Mouse (Mus musculus) frontal cortex, postnatal 14 days (tissue): ENCODE measurements around the gene Nup133.
"Not testable (repeated sequence)": the region's sequence is repeated elsewhere in the genome, so short reads cannot be mapped to it uniquely, and the experiment has no call there.

Experiments
- DNase-seq, 2 experiments: peaks; one replicate each; pipeline ENCODE4 v3.0.0; 2022; ENCODE audit warnings: low spot score in 2 of 2

The Nup133 gene

DNA sequence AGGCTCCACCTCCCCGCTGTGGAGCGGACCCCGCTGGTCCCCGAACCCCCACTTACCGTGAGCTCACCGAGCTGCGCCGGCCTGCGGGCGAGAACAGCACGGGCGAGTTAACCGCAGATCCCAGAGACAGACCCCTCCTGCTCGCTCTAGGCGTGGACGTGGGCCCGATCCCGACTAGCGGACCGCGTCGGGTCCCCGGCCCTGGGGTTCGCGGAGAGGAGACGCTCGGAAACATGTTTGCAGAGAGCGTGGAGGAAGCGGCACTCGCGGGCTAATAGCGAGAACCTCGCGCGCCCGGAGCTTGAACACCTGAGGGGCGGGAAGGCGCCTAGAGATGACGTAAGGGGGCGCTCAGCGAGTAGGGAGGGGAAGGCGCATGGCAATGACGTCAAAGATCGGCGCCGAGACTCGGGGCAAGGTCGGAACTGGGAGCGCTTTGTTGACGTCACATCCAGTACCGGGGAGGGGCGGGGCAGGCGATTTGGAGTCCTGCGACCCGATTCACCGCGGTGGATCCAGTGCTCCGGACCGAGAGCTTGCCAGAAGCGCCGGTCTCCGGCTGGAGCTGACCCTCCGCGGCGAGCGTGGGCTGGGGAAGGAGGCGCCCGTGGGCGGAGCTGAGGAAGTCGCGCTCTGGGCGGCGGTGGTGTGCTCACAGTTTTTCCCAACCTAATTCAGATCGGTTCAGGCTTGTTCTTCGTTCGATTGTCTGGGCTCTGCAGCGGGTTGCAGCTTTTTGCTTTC lies at the start of gene Nup133:
Gene Nup133, minus strand, starts transcription at position 324 of the 744 bp plus-strand sequence.
- peak; percentile 99 to 100 for DNase-seq

DNA sequence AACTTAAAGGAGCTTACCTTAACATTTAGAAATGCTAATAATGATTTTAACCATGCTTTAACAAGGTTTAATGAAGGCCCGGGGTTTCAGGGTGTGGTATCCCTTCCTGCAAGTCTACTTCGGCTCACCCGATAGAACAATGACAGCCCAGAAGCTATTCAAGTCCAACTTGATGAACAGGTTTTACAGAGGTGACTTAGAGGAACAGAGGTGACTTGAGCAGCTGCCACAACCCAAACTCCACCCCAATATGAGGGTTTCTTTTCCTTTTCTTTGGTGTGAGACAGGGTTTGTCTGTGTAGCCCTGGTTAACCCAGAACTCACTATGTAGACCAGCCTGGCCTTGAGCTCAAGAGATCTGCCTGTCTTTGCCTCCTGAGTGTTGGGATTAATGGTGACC lies 44.9 kb upstream of the Nup133 start:
- no peak for DNase-seq

DNA sequence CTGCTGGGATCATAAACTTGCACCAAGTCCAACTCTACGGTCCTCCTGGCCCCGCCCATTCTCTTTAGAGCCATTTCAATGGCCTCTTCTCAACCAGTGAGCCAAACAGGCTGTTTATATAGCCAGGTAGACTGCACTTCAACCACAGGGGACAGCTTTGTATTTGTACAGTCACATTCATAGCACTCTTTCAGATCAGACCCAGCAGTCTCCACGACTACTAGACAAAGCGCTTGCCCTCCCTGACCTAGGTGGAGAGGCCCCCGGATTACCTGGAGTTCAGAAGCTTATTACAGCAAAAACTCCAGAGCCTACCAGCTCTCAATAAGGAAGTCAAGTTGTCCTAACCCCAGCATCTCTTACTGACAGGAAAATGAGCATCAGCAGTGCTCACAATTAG lies 44.5 kb upstream of the Nup133 start:
- DNase-seq: no peak

DNA sequence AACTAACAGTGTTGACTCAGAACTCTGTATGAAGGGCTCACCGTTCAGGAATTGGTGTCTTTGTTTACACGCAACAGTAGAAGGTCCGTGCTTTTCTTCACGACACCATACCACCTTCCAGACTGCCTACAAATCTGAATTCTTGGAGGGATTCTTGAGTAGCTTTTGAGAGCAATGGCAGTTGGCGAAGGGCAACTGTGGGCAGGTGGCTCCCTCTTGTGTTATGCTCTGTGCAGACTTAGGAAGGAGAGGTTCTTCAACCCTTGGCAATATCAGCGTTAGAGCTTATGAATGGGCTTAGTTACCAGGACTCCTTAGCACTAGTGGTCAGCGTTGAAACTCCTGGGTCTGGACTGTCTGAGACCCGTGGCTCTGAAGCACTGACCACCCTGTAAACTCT lies 43.5 kb upstream of the Nup133 start:
- DNase-seq: no peak

DNA sequence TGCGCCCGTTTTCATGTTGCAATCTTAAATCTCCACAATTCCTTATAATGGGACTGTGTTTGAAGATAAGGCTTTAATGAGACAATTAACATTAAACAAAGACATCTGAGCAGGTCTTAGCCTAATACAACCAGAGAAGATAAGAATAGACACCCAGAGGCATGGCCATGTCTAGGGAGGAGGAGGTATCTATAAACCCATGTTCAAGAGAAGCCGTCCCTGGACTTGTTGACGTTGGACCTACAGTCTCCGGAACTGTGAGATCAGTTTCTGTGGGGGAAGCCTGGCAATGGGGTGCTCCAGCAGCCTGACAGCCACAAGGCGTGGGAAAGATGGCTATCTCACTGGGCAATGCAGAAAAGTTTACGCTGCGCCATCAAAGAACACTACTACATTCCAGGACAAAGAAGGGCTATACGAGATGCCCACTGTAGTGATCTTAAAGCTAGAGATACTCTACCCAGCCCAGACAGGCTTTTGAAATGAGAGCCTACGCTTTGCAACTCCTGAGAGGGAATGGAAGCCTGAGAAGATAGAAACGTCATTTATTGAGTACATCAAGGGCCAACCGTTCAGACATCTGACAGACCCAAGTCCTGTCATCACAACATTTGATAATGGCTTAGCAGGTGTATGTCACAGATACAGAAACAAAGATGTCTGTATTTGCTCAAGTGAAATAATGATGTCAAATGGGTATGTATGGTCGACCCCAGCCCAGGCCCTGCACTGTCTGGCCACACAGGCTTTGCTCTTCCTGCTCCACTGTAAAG lies 41.4 kb upstream of the Nup133 start:
- DNase-seq: no peak

DNA sequence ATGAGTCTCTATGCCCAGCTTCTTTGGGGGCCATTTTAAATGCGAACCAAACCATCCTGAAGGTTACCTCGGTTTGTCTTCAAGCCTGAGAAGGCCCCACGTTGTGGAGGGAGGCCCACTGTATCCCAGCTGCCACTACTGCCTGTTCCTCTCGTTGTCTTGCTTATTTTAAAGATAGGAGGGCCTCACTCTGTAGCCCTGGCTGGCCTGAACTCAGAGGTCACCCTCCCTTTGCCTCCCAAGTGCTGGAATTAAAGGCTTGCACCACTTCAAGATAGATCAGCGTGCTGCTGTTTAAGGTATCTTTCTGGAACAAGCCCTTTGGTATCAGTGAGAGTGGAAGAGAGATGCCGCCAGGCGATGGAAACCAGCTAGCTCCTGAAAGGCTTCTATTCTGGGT lies 40.1 kb upstream of the Nup133 start:
- no peak for DNase-seq

DNA sequence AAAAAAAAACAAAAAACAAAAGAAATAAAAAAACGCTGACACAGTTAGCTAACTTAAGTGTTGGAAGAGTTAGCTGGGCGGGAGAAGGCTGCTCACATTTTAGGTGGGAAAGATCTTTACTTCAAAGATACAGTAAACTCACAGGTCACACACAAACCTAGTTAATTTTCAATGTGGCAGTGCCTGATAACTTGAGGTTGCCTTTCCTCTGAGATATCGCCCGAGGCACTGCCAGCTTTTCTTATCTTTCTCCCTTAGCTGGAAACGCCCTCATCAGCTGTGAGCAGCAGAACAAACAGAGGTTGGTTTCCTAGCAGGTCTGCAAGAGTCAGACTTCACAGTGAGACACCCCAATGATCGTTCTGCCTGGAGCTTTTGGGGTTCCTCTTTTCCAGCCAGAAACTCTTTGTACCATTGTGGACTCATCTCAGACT lies 39.6 kb upstream of the Nup133 start:
- no peak for DNase-seq

DNA sequence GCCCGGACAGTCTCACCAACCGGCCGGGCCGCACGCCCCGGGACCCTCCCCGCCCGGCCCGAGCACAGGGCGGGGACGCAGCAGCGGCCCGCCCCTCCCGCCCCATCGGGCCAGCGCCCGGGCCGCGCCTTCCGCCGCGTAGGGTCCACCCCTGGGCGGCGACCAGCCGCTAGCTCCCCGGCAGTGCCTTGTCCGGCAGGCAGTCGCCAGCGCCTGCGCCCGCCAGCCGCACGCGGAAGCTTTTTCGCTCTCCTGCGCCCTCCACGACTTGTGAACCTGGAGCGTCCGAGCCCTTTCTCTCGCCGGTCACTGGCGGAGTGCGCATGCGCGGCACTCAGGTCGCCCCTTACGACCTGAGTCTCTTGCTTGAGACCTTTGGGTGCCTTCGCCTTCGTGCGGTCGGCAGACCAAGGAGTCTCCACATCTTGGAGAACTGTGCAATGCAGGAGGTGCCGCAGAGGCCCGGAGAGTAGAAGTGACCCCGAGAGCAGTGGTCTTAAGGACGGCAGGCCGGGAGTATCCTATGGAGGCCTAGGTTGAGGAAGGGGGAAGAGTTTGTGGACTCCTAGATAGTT lies 33.8 kb upstream of the Nup133 start, which contains the start of gene Abcb10:
Gene Abcb10, minus strand, starts transcription at position 297 of the 575 bp plus-strand sequence.
- peak; percentile 64 to 71 for DNase-seq

DNA sequence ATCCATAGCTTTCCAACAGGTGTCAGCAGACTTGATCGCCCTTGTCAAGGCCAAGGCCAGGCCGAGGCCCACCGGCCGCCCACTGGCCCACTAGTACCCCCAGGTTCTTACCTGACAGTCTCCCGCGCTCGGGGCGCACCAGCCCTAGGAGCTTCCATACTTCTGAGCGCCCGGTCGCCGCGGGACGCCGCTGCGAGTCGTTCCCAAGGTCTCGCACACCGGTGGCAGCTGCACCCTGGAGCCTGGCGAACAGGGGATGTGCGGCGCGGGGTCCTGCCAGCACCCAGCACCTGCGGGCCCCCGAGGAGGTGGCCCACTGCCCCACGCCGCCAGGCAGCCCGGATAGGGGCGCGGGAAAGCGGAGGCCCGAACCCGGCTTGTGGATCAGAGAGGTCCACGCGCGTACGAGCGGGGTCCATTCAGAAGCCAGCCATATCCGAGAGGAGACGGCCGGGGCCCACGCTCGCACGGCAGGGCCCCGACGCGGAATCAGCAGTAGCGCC lies 33.3 kb upstream of the Nup133 start:
- DNase-seq: peak in 1 of 2 experiments; percentile 28

DNA sequence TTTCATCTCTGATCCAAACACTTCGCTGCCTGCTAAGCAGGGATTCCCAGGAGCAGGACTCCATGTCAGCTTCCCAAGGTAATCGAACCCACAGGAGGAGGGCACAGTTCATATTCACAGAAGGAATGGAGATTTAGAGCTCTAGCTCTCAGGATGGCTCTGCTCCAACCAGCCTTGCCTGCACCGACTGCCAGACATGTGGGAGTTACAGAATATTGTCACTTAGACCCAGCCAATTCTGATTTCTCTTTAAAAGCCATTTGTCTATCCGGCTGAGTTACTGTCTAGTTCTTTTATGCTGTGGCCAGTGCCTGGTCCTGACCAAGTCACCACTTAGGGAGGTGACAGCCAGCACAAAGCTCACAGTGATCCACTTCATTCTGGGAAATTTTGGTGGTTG lies 32.6 kb upstream of the Nup133 start:
- DNase-seq: peak in 1 of 2 experiments; percentile 14

DNA sequence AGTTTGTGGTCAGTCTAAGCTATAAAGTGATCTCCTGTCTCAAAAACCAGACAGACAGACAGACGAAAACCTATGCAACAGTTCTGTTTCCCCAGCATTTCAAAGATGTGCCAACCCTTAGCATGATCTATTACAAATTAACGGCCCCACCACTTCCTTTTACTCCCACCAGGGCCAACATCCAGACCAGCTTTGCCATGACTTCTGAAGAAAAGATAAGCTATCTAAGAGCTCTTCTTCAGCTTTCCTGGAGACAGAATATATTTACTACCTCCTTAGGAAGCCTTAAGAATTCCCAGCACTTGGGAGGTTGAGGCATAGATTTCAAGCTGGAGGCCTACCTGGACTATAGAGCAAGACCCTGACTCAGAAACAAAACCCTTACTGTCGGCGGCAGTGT lies 31.2 kb upstream of the Nup133 start:
- DNase-seq: no peak

DNA sequence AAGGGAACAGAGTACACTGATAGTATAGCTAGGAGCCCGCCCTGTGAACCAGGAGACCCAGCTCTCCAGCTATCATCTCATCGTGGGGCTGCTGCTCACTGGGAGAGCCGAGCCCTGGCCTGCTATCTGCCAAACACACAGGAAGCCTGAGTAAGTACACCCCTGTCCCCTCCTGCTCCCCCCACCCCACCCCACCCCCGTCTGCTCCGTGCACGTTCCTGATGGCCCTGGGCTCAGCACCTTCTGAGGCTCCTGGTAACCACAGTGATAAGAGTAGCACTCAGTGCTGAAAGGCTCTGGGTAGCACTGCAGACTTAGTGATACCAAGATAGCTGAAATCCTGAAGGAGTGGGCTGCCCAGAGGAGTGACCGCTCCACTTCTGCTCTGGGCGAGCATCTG lies 29.9 kb upstream of the Nup133 start:
- DNase-seq: no peak

DNA sequence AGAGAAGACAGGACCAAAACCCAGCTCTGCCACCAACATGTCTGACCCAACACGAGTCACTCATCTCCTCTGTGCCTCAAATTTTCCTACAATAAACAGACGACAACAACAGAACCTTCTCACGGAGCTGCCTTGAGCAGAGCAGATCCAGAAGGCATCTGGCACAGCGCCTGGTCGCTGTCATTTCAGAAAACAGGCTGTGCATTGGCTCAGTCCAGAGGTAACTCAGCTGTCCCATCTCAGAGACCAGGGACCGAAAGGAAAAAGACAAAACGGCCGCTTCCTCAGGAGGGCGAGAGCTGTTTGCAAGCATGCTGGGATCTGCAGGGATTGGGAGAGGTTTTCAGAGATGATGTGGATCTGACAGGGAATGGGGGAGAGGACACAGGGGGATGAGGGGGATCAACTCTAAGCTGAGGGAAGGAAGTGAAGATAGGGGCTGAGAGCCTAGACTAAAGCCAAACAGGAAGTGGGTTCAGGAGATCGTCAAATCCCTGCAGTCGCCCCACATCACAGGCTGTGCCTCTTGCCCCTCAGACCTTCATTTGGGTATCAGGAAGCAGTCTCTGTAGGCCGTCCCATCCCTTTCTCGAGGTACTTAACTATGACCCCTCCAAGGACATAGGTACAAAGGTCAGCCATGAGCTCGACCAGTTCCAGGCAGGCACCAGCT lies 29.2 kb upstream of the Nup133 start:
- no peak for DNase-seq

DNA sequence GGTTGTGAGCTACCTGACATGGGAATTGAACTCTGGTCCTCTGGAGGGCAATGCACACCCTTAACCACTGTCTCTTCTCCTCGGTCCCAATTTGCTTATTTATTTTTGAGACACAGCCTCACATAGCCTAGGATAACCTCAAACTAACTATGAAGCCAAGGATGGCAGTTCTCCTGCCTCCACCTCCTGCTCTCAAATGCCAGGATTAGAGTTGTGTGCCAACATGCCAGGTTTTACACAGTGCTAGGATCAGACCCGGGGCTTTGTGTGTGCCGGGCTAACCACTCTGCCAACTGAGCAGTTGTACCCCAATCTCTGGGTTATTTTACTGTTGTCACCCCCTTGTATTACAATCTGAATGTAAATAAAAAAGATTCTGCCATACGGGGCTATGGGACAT lies 28.4 kb upstream of the Nup133 start:
- DNase-seq: no peak

DNA sequence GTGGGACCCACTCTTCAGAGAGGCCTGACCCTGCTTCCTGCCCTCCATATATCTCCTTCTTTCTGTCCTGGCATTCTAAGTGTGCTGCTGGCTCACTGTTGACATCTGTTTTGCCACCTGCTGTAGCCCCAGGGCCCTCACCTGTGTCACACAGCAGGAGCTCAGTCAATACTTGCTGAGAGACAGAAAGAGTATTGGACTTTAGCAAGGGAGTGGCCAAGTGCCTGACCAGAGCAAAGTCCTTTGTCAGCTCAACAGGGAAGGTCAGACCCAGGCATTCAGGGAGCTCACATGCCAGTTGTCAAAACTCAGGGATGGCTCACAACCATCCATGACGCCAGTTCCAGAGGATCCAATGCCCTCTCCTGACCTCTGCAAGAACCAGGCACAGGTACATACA lies 24.4 kb upstream of the Nup133 start:
- DNase-seq: no peak

DNA sequence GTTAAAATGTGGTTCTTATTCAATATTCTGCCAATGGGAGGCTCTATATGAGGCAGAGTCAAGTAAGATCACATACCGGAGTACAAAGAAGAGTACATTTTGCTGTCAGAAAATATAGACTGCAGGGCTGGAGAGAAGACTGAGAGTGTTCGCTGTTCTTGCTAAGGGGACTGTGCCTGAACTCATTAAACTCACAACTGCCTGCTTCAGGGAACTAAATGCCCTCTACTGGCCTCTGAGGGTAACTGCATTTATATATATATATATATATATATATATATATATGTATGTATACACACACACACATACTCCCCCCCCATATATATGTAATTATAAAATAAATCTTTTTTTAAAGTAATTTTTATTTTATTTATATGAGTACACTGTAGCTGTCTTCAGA lies 17.8 kb upstream of the Nup133 start:
- DNase-seq: no peak

DNA sequence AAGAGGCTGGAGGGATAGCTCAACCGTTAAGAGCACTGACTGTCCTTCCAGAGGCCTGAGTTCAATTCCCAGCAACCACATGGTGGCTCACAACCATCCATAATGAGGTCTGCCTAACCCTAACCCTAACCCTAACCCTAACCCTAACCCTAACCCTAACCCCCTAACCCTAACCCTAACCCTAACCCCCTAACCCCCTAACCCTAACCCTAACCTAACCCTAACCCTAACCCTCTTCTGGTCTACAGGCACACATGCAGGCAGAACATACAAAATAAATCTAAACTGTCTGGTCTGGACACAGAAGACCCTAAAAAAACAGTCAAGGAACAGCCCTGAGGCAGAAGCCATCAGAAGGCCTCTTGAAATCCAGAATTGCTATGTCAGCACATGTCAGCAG lies 12.3 kb upstream of the Nup133 start:
- no peak for DNase-seq

DNA sequence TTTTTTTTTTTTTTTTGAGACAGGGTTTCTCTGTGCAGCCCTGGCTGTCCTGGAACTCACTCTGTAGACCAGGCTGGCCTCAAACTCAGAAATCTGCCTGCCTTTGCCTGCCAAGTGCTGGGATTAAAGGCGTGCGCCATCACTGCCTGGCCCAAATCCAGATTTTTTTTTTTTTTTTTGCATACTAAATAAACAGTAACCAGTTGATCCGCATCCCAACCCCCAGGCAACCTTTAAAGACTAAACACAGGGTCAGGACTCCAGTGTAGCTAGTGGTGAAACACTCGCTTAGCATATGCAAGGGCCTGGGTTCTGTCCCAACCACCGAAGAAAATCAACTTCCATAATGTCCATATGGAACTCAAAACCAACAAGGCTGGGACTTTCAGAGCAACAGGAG lies 11.5 kb upstream of the Nup133 start:
- not testable (repeated sequence) for DNase-seq

DNA sequence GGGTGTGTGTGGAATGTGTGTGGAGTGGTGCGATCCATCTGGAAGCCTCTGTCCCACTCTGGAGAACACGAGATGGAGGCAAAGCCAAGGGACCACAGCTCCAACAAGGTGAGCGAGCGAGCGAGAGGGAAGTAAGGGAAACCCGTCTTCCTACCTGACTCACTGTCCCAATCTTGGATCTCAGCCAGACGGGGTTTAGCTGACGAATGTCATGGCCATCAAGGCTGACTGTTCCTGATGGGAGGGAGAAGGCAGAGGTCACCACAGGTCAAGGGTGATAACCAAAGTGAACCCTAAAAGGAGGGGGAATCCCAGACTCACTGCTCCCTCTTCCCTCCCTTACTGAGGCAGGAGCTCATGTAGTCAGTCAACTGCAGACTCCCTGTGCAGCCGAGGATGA lies 11.0 kb upstream of the Nup133 start:
- DNase-seq: no peak

DNA sequence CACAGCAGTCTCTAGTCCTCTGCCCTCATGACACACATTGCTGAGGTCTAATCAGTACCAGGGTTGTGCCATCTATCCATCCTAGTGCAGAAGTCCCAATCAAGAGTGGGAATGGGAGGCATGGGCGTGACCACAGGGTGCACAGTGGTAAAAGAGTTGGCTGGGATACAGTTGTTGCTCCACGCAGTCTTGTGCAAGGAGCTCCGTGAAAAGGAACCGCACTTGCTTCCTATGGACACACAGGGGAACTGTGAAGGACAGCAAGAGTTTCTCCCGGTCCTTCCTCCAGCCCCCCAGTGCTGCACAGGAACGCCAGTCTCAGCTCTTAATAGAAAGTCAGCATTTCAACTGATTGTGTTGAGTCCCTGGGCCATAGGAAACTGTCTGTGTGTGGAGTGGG lies 10.4 kb upstream of the Nup133 start:
- DNase-seq: no peak

DNA sequence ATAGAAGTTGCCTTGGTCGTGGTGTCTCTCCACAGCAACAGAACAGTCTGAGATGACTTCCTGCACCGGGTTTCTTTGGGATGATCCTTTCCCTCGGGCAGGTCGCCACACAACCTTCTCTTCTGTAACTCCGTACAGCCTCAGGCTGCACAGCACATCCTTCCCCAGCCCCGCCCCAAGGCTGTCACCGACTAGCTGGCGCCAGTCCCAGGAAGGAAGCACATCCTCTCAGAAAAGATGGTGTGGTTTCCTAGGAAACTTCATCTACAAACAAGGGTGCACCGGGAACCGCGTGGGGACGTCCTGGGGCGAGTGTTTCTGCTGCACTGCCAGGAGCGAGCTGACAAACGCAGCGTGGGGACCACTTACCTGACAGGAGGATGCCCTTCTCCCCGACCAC lies 9.1 kb upstream of the Nup133 start:
- DNase-seq: peak in 1 of 2 experiments; percentile 18

DNA sequence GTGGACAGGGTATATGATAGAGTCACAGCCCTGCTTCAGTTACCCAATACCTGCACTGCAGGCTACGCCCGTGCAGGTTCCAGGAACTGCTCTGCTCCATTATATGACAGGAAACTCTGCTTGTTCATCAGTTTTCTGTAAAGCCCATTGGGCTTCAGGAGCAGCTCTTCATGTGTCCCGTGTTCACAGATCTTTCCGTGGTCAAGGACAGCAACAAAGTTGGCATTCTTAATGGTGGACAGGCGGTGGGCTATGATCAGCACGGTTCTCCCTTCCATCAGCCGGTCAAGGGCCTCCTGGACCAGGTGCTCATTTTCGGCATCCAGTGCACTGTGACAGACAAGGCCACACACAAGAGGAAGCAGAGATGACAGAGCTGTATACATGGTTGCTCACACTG lies 5.2 kb upstream of the Nup133 start:
- no peak for DNase-seq
